Mouse (Mus musculus) adrenal gland, postnatal 0 days (tissue): ENCODE results near the gene Setd4. TPM values are rescaled to one million over a fixed set of nuclear protein-coding genes. Genes with fewer than 3 reads are reported as not detected.

Source experiments
- polyA plus RNA-seq: library from polyadenylated mRNA; unstranded; fragments of >200 nt; fragmentation: Nextera tagmentation; extraction: Ambion mirVana; gene quantifications from 2 replicates; pipeline ENCODE4 v1.2.1, GENCODE M21; 2015

The Setd4 gene
- 6.0 and 8.3 TPM in 2 replicates for polyA plus RNA-seq

GRCm38 (mm10) chr16:93603439-93604212, at the start of gene Setd4:
Setd4 (minus strand) TSS chr16:93604063.

GRCm38 (mm10) chr16:93627761-93628400, 24.0 kb upstream of the Setd4 start, which contains the start of gene Gm5678:
Gm5678 (plus strand) TSS chr16:93628097.

GRCm38 (mm10) chr16:93605553-93605952, 1.7 kb upstream of the Setd4 start, which contains the start of gene Cbr1:
Cbr1 (plus strand) TSS chr16:93605853.

Other genes starting within 250 kb of the Setd4 start
- 98.6 and 105 TPM in 2 replicates for gene Cbr1, start 1.8 kb upstream of the Setd4 start, polyA plus RNA-seq
- not detected in 2 replicates for gene Gm5678, start 24.0 kb upstream of the Setd4 start, polyA plus RNA-seq
- gene Cbr3, start 79.2 kb upstream of the Setd4 start, polyA plus RNA-seq, result 8.2 and 9.7 TPM in 2 replicates
- 8.6 and 9.2 TPM in 2 replicates for gene Dop1b, start 107.8 kb upstream of the Setd4 start, polyA plus RNA-seq
- 22.6 and 31.5 TPM in 2 replicates for gene Morc3, start 228.1 kb upstream of the Setd4 start, polyA plus RNA-seq